9 mouse cellular contexts compared by ENCODE assay signal in genomic region chr13:104610210-104611111, GRCm38 (mm10).
DNase-seq lines count a peak whose midpoint lies in the region; ATAC-seq lines count a peak whose summit lies in the region.
"Had no signal": no experiment of that assay in that cellular context is flagged by ENCODE, and none has a peak within 500 bp of the region (broad histone marks: within the 10 kb centered on the region; RNA-seq: fewer than 3 reads in every experiment).

No protein-coding gene starts in this region.

- no peaks in the 10 kb centered on the region for H3K9me3 ChIP-seq in intestine, embryonic 16.5 days (ENCODE audit: control insufficient read depth, low read length)
- no peaks in the 10 kb centered on the region for H3K9me3 ChIP-seq in intestine, embryonic 15.5 days
- H3K9me3 ChIP-seq in midbrain, embryonic 15.5 days = no peaks in the 10 kb centered on the region
- H3K9me3 ChIP-seq: stomach, embryonic 15.5 days had no signal

- no peaks in the 10 kb centered on the region for H3K27me3 ChIP-seq in intestine, embryonic 16.5 days (replicated peaks; ENCODE audit: control insufficient read depth, insufficient read depth, low read length)
- no peaks in the 10 kb centered on the region for H3K27me3 ChIP-seq in intestine, embryonic 15.5 days (replicated peaks)
- no peaks in the 10 kb centered on the region for H3K27me3 ChIP-seq in midbrain, embryonic 15.5 days (replicated peaks)
- H3K27me3 ChIP-seq: stomach, embryonic 15.5 days had no signal

- H3K4me3 ChIP-seq in intestine, embryonic 16.5 days (ENCODE audit: low read length) = no peak overlapping the region
- H3K4me3 ChIP-seq in intestine, embryonic 15.5 days (replicated peaks) = no peak overlapping the region
- H3K4me3 ChIP-seq in midbrain, embryonic 15.5 days = no peak overlapping the region
- H3K4me3 ChIP-seq: stomach, embryonic 15.5 days had no signal

- H3K4me2 ChIP-seq in intestine, embryonic 16.5 days (ENCODE audit: low read depth, low read length) = 0 out of 2 replicates have a peak overlapping the region, but pooled peaks have one; percentile 2
- no peak overlapping the region for H3K4me2 ChIP-seq in intestine, embryonic 15.5 days (replicated peaks)
- no peak overlapping the region for H3K4me2 ChIP-seq in midbrain, embryonic 15.5 days
- H3K4me2 ChIP-seq: stomach, embryonic 15.5 days had no signal

- peak; percentile 73 for DNase-seq in fibroblast of lung, adult 2 months (ENCODE audit: low read depth)
- DNase-seq in kidney, postnatal 14 days = peak; percentile 73
- DNase-seq in right cerebral cortex, postnatal 4 days = no peak
- DNase-seq in ovary, postnatal 36 days (ENCODE audit: low spot score) = no peak

- no peaks in the 10 kb centered on the region for H3K4me1 ChIP-seq in intestine, embryonic 16.5 days (ENCODE audit: control insufficient read depth, insufficient read depth, low read length)
- H3K4me1 ChIP-seq in intestine, embryonic 15.5 days (replicated peaks) = no peaks in the 10 kb centered on the region
- H3K4me1 ChIP-seq in midbrain, embryonic 15.5 days = no peaks in the 10 kb centered on the region
- H3K4me1 ChIP-seq: stomach, embryonic 15.5 days had no signal

- 0 out of 2 replicates have a peak, but pooled peaks have one; percentile 53 for ATAC-seq in intestine, embryonic 16.5 days
- no peak for ATAC-seq in intestine, embryonic 15.5 days
- ATAC-seq in monocyte, adult 5-6 weeks (replicated peaks; ENCODE audit: insufficient number of reproducible peaks, low FRiP score, low TSS enrichment, poor library complexity, severe bottlenecking) = peak; percentile 77
- no peak for ATAC-seq in midbrain, embryonic 15.5 days (replicated peaks)

- H3K27ac ChIP-seq in intestine, embryonic 16.5 days (ENCODE audit: low read length) = no peak overlapping the region
- H3K27ac ChIP-seq in intestine, embryonic 15.5 days = no peak overlapping the region
- H3K27ac ChIP-seq in midbrain, embryonic 15.5 days = no peak overlapping the region
- H3K27ac ChIP-seq: stomach, embryonic 15.5 days had no signal

- H3K9ac ChIP-seq in intestine, embryonic 16.5 days (ENCODE audit: low read depth, low read length) = no peak overlapping the region
- H3K9ac ChIP-seq in intestine, embryonic 15.5 days = no peak overlapping the region
- no peak overlapping the region for H3K9ac ChIP-seq in midbrain, embryonic 15.5 days
- H3K9ac ChIP-seq: stomach, embryonic 15.5 days had no signal

- no peaks in the 10 kb centered on the region for H3K36me3 ChIP-seq in intestine, embryonic 16.5 days (ENCODE audit: control insufficient read depth, insufficient read depth, low read length)
- no peaks in the 10 kb centered on the region for H3K36me3 ChIP-seq in intestine, embryonic 15.5 days
- H3K36me3 ChIP-seq in midbrain, embryonic 15.5 days (replicated peaks) = no peaks in the 10 kb centered on the region
- H3K36me3 ChIP-seq: stomach, embryonic 15.5 days had no signal

- WGBS in intestine, embryonic 16.5 days = 75% methylated on average over 22 of the region's 22 CpGs
- 80% methylated on average over 22 of the region's 22 CpGs for WGBS in intestine, embryonic 15.5 days
- 88% methylated on average over 22 of the region's 22 CpGs for WGBS in midbrain, embryonic 15.5 days

Comparison
In these comparisons a context has a peak if more than half of its experiments do, and no peak if none do; other contexts are left out.
1. ATAC-seq: peak in intestine, embryonic 16.5 days (single experiment) and monocyte, adult 5-6 weeks (single experiment); none in intestine, embryonic 15.5 days (single experiment) and midbrain, embryonic 15.5 days (single experiment).
2. DNase-seq: peak in fibroblast of lung, adult 2 months (single experiment) and kidney, postnatal 14 days (single experiment); none in right cerebral cortex, postnatal 4 days (single experiment) and ovary, postnatal 36 days (single experiment).